Mouse (Mus musculus): Measurements from ENCODE around the gene Tmem252. TPM values are rescaled to one million over a fixed set of nuclear protein-coding genes. Genes with fewer than 3 reads are reported as not detected.
A peak's percentile ranks its signal among the peaks of the same experiment; 100 is the strongest.

Tmem252 gene
- polyA plus RNA-seq, 1 experiment = 0.74 TPM

DNA sequence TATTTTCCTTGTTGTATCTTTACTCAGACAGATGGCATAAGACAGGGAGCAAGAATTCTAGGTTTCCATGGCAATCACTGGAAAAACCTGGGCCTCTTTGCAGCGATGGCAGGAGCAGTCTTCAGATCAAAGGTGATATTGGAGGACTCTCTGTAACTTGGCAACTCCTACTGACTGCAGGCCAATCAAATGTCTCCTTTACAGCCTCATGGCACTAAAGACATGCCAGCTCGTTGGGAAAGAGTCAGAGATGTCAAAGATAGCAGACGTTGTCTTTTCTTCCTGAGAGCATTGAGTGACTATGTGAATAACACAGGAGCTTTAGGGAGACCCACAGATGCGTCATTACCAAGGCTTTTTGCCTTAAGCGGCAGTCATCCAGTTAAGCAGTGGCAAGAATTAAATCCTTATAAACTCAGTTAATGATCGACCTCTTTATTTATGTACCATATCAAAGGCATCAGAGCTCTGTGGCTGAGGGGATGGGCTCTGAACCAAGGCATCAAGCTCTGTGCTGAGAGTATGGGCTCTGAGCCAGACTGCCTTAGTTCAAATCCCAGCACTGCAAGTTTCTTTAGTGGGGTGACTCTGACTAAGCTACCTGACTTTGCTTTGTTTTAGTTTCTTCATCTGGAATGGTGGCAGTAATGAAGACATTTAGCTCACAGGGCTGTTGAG, 21.3 kb upstream of the Tmem252 start:
- TF ChIP-seq POLR2A (IDR thresholded peaks at IDR 0.05; ENCODE audit: borderline replicate concordance, extremely low read depth, insufficient read depth, insufficient read length, poor library complexity, severe bottlenecking) = no peak
- TF ChIP-seq CTCF (IDR thresholded peaks at IDR 0.05; ENCODE audit: borderline replicate concordance, extremely low read depth, insufficient read depth, insufficient read length) = no peak
- DNase-seq (ENCODE audit: low read depth) = peak; percentile 84

DNA sequence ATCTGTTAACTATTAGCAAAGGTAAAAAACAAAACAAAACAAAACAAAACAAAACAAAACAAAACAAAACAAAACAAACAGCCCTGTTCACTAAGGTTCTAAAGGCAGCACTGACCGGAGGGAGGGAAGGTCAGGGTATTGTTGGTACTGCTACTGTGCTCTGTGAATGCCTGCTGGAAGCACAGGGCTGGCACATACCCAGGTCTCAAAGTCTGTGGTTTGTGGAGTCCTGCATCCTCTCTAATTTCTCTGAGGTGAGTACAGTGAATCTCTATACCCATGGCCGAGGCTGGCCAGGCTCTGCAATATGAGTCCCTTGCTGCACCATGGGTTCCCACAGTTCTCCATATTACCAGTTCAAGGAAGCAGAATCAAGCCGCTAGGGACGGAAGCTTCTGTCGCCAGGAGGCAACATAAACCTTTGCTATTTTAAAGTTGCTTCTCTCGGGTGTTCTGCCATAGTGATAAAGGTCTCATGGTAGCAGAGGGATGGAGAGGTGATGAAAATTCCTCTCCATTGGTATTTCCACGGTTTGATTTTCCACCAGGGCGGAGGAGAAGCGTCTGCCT, 20.5 kb upstream of the Tmem252 start:
- TF ChIP-seq POLR2A (IDR thresholded peaks at IDR 0.05; ENCODE audit: borderline replicate concordance, extremely low read depth, insufficient read depth, insufficient read length, poor library complexity, severe bottlenecking) (no peak), CTCF (IDR thresholded peaks at IDR 0.05; ENCODE audit: borderline replicate concordance, extremely low read depth, insufficient read depth, insufficient read length) (no peak)
- no peak for DNase-seq (ENCODE audit: low read depth)

GRCm38 (mm10) chr19:24656981-24657380, 16.8 kb upstream of the Tmem252 start:
- DNase-seq (ENCODE audit: low read depth) = no peak
- TF ChIP-seq CTCF (IDR thresholded peaks at IDR 0.05; ENCODE audit: borderline replicate concordance, extremely low read depth, insufficient read depth, insufficient read length) (no peak), POLR2A (IDR thresholded peaks at IDR 0.05; ENCODE audit: borderline replicate concordance, extremely low read depth, insufficient read depth, insufficient read length, poor library complexity, severe bottlenecking) (no peak)

DNA sequence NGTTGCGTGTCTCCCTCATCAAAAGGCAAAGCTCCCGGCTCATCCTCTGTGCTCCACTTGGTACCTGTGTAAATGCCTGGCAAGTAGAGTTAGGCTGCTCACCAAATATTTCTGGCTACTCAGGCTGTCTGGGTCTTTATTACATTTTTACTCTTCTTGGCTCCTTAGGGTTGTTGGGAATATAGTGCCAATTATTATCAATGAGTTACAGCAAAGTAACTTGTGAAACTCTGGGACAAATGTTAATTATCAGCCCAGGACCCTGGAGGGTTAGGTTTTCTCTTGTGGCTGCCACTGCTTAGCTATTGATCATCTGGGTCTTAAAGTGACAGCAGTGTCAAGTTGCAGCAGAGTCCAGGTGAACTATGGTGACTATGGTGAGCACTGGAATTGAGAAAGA, 11.5 kb upstream of the Tmem252 start:
- no peak for DNase-seq (ENCODE audit: low read depth)
- TF ChIP-seq CTCF (IDR thresholded peaks at IDR 0.05; ENCODE audit: borderline replicate concordance, extremely low read depth, insufficient read depth, insufficient read length) = no peak
- TF ChIP-seq POLR2A (IDR thresholded peaks at IDR 0.05; ENCODE audit: borderline replicate concordance, extremely low read depth, insufficient read depth, insufficient read length, poor library complexity, severe bottlenecking) = no peak

GRCm38 (mm10) chr19:24665771-24666170, 8.0 kb upstream of the Tmem252 start:
- DNase-seq (ENCODE audit: low read depth) = no peak
- TF ChIP-seq CTCF (IDR thresholded peaks at IDR 0.05; ENCODE audit: borderline replicate concordance, extremely low read depth, insufficient read depth, insufficient read length) = no peak
- no peak for TF ChIP-seq POLR2A (IDR thresholded peaks at IDR 0.05; ENCODE audit: borderline replicate concordance, extremely low read depth, insufficient read depth, insufficient read length, poor library complexity, severe bottlenecking)

- TF ChIP-seq CTCF (IDR thresholded peaks at IDR 0.05; ENCODE audit: borderline replicate concordance, extremely low read depth, insufficient read depth, insufficient read length) (no peak), POLR2A (IDR thresholded peaks at IDR 0.05; ENCODE audit: borderline replicate concordance, extremely low read depth, insufficient read depth, insufficient read length, poor library complexity, severe bottlenecking) (no peak)
- peak; percentile 56 for DNase-seq (ENCODE audit: low read depth)
Measured at GRCm38 (mm10) chr19:24667527-24667926, 6.3 kb upstream of the Tmem252 start.

GRCm38 (mm10) chr19:24671571-24671970, 2.2 kb upstream of the Tmem252 start:
- TF ChIP-seq CTCF (IDR thresholded peaks at IDR 0.05; ENCODE audit: borderline replicate concordance, extremely low read depth, insufficient read depth, insufficient read length) (no peak), POLR2A (IDR thresholded peaks at IDR 0.05; ENCODE audit: borderline replicate concordance, extremely low read depth, insufficient read depth, insufficient read length, poor library complexity, severe bottlenecking) (no peak)
- no peak for DNase-seq (ENCODE audit: low read depth)

GRCm38 (mm10) chr19:24672366-24672960, 1.3 kb upstream of the Tmem252 start:
- TF ChIP-seq CTCF (IDR thresholded peaks at IDR 0.05; ENCODE audit: borderline replicate concordance, extremely low read depth, insufficient read depth, insufficient read length) = no peak
- no peak for DNase-seq (ENCODE audit: low read depth)

- DNase-seq (ENCODE audit: low read depth) = no peak
- TF ChIP-seq POLR2A (IDR thresholded peaks at IDR 0.05; ENCODE audit: borderline replicate concordance, extremely low read depth, insufficient read depth, insufficient read length, poor library complexity, severe bottlenecking) (no peak), CTCF (IDR thresholded peaks at IDR 0.05; ENCODE audit: borderline replicate concordance, extremely low read depth, insufficient read depth, insufficient read length) (no peak)
Measured at GRCm38 (mm10) chr19:24673331-24673730, 477 bp upstream of the Tmem252 start.

DNA sequence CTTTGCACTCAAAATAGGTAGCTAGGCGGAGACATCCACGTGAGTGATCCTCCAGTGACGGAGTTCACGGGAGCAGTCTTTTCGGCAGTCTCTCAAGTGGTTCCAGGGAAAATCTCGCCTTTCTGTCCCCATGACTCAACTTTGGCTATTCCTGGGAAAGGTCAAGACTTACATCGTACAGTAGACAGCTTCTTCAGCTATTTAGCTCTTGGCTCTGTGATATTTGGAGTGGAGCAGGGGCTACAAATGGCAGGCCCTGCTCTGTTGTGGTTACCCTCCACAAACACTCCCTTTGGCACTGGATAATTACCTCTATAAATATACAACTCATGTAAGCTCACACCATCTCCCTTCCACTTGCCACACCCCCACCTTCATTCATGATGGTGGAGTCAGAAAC, 2.6 kb downstream of the Tmem252 start:
- no peak for DNase-seq (ENCODE audit: low read depth)
- TF ChIP-seq POLR2A (IDR thresholded peaks at IDR 0.05; ENCODE audit: borderline replicate concordance, extremely low read depth, insufficient read depth, insufficient read length, poor library complexity, severe bottlenecking) (no peak), CTCF (IDR thresholded peaks at IDR 0.05; ENCODE audit: borderline replicate concordance, extremely low read depth, insufficient read depth, insufficient read length) (no peak)

DNA sequence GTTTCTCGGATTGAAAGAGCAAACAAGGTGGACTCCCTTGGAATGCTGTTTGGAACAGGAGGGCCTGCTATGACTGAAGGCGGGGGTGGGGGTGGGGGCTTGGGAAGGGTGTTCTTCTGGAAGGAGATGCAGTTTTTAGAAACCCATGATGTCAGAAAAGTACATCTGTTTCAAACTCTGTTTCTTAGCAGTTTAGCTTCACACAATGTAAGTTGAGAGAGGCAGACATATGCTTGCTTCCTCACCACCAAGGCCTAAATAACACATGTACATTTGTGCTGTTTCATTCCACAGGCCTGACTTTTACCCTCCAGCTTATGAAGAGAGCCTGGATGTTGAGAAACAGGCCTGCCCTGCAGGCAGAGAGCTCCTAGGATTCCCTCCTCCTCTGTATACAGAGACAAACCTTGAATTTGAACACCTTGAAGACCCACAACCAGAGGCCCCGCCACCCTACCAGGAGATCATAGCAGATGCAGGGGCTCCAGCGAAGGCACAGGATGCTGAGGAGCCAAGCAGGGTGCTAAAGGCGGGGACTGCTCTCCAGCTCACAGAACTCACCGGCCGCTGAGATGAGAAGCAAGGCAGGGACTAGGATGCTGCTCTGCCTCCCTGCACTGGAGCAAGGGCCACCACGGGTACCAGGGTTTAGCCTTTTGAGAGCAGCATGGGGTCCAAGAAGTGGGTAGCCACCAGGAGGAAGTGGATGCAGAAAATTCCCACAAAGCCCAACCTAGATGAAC, 3.6 kb downstream of the Tmem252 start:
- DNase-seq (ENCODE audit: low read depth) = peak; percentile 38
- TF ChIP-seq CTCF (IDR thresholded peaks at IDR 0.05; ENCODE audit: borderline replicate concordance, extremely low read depth, insufficient read depth, insufficient read length) = no peak
- no peak for TF ChIP-seq POLR2A (IDR thresholded peaks at IDR 0.05; ENCODE audit: borderline replicate concordance, extremely low read depth, insufficient read depth, insufficient read length, poor library complexity, severe bottlenecking)

Data from brain, embryonic 14.5 days (tissue).